Mouse (Mus musculus) heart, adult 8-10 months (tissue): Measurements from ENCODE around the gene Fibcd1. TPM values are rescaled to one million over a fixed set of nuclear protein-coding genes. Genes with fewer than 3 reads are reported as not detected.

ENCODE experiments used
- DNase-seq: peaks from one replicate; pipeline ENCODE4 v3.0.0; 2022; ENCODE audit warnings: low spot score
- total RNA-seq, 4 experiments: library from RNA; stranded (reverse); gene quantifications; 2 replicates each; pipeline ENCODE4 v1.2.4; 2022

Gene Fibcd1
- total RNA-seq, 4 experiments from 2014 or later, result not detected

DNA sequence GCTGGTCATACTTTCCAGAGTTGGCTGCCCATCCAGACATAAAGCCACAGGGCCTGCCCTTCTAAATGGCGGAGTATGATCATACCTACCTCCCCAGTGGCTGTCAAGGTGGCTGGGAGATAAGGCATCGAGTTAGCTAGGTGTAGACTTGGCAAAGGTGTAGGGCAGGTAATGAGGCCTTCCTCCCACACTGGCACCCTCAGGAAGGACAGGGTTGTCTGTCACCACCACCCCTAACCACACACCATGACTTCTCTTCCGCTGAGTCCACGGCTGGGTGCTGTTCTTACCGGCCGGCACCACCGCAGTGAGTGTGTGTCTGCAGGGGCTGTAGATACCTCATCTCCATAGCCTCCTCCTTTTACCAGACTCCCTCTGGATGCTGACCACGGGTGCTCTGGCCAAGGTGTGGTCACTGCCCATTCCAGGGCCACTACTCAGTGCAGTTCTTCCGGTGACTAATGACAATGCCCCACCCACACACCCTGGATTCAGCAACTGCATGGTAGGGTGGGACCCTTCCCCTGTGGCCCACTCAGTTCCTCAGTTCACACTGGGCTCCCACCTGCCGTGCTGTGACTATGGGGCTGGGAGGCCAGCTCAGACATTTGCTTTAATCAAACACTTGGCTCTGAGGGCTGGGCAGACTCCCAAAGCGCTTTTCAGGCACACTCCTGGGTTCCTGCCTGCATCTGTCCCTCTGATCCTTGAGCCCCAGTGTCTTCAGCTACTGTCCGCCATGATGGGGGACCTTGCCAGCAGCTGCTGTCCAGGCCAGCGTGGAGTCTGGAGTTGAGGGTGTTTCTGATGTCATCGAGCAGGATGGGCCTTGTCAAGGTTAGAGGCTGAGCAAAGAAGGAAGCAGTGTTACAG, 34.5 kb downstream of the Fibcd1 start:
- no peak for DNase-seq

DNA sequence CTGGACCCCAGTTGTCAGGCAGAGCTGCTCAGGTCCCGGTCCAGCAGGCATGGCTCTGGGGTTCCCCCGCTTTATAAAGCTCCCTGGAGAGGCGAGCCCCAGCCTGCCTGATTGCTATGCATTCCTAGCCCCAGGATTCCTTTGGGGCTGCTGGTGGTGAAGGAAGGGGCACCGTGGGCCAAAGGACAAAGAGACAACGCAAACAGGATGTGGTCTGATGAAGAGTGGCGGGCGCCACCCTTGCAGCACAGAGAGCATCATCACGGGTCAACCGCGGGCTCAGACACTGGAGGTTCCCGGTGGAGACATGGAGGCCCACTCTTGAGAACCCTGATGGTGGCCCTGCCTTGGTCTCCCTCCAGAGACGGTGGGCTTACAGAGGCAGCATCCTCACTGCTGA, 35.4 kb downstream of the Fibcd1 start, which contains the start of gene Qrfp:
Gene Qrfp, minus strand, starts transcription at position 137 of the 400 bp plus-strand sequence.
- no peak for DNase-seq

- DNase-seq, result no peak
Observed at GRCm38 (mm10) chr2:31809358-31809740, 36.5 kb downstream of the Fibcd1 start.

- DNase-seq, result no peak
Observed at GRCm38 (mm10) chr2:31808410-31809357, 37.1 kb downstream of the Fibcd1 start.

GRCm38 (mm10) chr2:31806639-31807382, 39.0 kb downstream of the Fibcd1 start:
- DNase-seq, result no peak

DNA sequence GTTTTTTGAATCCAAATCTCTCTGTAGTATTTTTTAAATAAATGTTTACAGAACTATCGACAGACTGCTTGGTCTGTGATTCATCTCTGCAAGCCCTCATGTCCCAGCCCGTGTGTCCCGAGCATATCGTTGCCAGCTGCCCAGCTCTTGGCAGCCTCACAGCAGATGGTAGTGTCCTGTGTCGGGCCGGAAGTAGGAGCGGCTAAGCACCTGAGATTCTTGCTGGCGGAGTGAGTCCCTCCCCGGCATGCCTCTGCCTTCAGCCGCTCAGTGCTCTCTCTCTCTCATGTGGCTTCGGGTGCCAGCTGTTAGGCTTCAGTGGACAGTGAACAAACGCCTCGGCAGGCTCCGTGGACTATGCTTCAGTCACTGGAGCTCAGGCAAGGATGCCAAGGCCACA, 42.3 kb downstream of the Fibcd1 start:
- no peak for DNase-seq

DNA sequence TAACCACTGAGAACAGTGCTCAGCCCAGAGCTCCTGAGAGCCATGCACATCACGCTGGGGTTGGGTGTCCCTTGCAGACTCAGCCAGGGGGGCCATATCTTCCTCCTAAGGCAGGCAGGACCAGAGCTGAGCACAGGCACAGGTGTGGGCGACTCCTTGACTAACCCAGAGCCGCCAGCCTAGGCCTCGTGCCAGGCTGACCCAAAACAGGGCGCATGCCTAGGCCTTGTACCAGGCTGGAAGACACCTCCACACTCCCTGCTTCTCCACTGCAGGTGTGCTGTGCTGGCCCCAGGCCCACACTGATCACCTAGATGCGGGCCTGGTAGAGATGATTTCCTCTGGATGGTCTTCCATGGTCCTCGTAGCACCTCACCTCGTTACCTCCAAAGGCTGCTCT, 43.0 kb downstream of the Fibcd1 start:
- no peak for DNase-seq

DNA sequence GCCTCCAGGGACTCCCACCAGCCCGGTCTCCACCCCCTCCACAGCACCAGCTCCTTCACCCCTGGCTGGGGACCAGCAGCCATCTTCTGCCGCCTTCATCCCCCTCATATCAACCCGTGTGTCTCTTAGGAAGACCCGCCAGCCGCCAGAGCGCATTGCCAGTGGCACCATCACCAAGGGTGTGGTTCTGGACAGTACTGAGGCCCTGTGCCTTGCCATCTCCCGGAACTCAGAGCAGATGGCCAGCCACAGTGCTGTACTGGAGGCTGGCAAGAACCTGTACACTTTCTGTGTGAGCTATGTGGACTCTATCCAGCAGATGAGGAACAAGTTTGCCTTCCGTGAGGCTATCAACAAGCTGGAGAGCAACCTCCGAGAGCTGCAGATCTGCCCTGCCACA, 44.4 kb downstream of the Fibcd1 start:
- DNase-seq, result no peak

- DNase-seq, result no peak
Observed at GRCm38 (mm10) chr2:31796943-31797342, 48.9 kb downstream of the Fibcd1 start.

- no peak for DNase-seq
Observed at GRCm38 (mm10) chr2:31792611-31793010, 53.2 kb downstream of the Fibcd1 start.

DNA sequence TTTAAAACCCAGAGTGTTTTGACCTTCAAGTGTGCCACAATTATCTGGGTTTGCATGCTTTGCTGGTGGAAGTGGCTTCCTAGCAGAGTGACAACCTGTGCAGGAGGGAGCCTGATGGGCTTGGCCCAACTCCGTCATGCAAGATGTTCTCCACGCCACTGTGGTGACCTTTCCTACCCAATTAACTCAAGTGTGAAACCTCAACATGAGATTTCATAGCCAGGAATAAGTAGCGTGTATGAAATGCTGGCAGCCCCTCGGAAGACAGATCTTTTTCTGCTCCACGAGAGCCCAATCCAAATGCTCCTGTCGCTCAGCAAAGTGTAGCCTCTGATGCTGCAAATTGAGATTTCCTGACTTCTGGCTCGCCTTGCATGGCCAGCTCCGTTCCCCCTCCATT, 54.5 kb downstream of the Fibcd1 start:
- DNase-seq, result no peak

GRCm38 (mm10) chr2:31790728-31791251, 55.0 kb downstream of the Fibcd1 start:
- DNase-seq, result no peak

DNA sequence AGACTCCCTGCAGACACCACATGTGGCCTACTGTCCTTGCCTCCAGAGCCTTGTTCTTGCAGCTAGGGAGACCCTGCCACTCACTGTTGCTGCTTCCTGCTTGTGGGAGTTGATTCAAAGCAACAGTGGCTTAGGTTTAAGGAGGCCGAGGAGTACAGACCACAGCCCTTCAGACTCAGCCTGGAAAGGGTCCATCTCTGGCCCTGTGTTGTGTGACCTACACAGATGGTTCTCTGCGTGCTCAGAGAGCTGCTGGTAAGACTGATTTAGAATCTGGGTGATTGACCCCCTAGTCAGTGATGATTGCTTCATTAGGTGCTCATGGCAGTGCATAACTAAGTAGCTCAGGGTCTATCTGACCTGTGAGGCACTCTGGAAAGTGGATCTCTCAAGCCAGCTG, 56.6 kb downstream of the Fibcd1 start:
- no peak for DNase-seq

DNA sequence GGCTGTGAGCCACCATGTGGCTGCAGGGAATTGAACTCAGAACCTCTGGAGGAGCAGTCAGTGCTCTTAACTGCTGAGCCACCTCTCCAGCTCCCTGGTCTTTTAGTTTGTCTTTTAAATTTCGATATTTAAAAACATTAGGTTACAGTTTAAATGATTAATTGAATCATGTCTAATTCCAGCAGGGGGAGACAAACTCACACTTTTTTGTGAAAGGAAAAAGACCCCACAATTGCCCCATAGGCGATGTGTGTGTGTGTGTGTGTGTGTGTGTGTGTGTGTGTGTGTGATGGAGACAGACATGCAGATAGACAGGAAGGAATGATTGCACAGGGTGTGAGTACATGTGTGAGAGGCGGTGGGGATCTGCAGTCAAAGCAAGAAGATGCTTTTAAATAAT, 57.6 kb downstream of the Fibcd1 start:
- DNase-seq, result no peak

GRCm38 (mm10) chr2:31787029-31787428, 58.8 kb downstream of the Fibcd1 start:
- peak; percentile 68 for DNase-seq

DNA sequence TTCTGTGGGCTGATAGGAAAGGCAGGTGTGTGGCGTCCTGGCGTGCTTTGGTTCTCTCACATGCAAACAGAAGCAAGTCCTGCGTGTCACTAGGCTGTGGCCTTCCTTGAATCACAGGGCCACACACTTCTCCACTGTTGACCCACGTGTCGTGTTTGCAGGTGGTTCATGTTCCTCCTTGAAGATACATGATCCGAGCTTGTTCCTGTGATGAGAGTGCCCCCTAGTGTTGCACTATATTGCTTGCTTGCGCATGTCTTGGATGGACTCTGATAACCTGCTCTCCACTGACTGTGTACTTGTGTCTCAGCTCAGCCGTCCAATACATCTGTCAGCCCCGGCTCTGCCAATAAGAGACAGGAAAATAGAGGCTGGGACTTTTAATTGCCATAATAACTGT, 60.7 kb downstream of the Fibcd1 start:
- peak; percentile 85 for DNase-seq

GRCm38 (mm10) chr2:31782958-31783602, 62.7 kb downstream of the Fibcd1 start:
- DNase-seq, result no peak

DNA sequence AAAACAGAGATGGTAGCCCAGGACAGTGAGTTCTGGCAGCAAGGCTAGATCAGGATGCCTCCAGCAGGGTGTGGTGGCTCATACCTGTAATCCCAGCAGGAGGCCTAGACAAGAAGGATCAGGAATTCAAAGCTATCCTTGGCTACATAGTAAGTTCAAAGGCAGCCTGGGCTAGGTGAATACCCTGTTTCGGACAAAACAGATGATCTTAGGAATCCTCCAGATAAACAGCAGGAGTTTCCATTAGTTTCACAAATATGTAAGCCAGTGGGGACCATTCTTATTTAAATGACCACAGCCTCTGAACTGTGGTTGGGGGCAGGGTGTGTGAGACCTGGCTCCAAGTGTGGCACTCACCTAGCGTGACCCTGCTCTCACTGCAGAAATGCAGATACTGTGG, 66.5 kb downstream of the Fibcd1 start:
- no peak for DNase-seq

DNA sequence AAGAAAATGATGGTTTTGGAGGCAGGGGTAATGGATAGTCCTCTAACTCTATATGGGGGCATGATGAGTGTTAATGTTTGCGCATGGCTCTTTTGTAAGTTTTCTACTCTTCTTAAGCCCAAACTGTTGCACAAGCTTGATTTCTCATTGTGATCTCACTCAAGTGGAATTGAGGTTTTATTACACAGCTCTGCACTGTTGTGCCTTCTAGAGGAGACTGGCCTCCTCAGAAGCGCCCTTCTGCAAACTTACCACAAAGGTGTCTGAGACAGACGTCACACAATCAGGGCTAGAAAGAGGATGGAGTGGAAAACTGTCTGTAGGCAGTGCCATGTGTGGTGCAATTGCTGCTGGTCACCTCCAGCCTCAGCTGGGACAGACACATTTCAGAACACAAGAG, 69.3 kb downstream of the Fibcd1 start:
- DNase-seq, result no peak

GRCm38 (mm10) chr2:31770781-31771441, 74.9 kb downstream of the Fibcd1 start:
- peak; percentile 90 for DNase-seq
